Mouse (Mus musculus) lung, postnatal 0 days (tissue): ENCODE data around the gene Kpna3. TPM values are rescaled to one million over a fixed set of nuclear protein-coding genes. Genes with fewer than 3 reads are reported as not detected.

Experiments used
- ATAC-seq: fragments of 200-750 bp; cut with Nextera tagmentation; 2 replicates; pipeline ENCODE4 v1.8.0; 2017; ENCODE audit warnings: moderate library complexity
- DNase-seq: peaks from one replicate; pipeline ENCODE4 v3.0.0-alpha.2; 2016; ENCODE audit warnings: low spot score
- H3K27ac ChIP-seq: fragments of 300-500 bp; sonication (generic); 2 replicates; pipeline ENCODE4 v1.5.1; 2014; ENCODE audit warnings: antibody characterized with exemption, mild to moderate bottlenecking, low read length, mixed read lengths
- H3K27me3 ChIP-seq: fragments of 300-500 bp; sonication (generic); replicated peaks from 2 replicates; pipeline ENCODE4 v1.6.1; 2014; ENCODE audit warnings: low read length, mixed read lengths; ENCODE audit not compliant: insufficient read depth
- H3K36me3 ChIP-seq: fragments of 300-500 bp; sonication (generic); 2 replicates; pipeline ENCODE4 v1.6.1; 2014; ENCODE audit warnings: low read length, mixed read lengths; ENCODE audit not compliant: insufficient read depth
- H3K4me1 ChIP-seq: fragments of 300-500 bp; sonication (generic); 2 replicates; pipeline ENCODE4 v1.6.1; 2014; ENCODE audit warnings: antibody characterized with exemption, low read depth, low read length, mixed read lengths; ENCODE audit not compliant: insufficient read depth
- H3K4me2 ChIP-seq: fragments of 300-500 bp; sonication (generic); replicated peaks from 2 replicates; pipeline ENCODE4 v1.6.1; 2014; ENCODE audit warnings: low read depth, mild to moderate bottlenecking, low read length, moderate library complexity, mixed read lengths
- H3K4me3 ChIP-seq: fragments of 300-500 bp; sonication (generic); 2 replicates; pipeline ENCODE4 v1.5.1; 2014; ENCODE audit warnings: low read depth, low read length
- H3K9ac ChIP-seq: fragments of 300-500 bp; sonication (generic); replicated peaks from 2 replicates; pipeline ENCODE4 v1.6.1; 2014; ENCODE audit warnings: low read depth, mild to moderate bottlenecking
- H3K9me3 ChIP-seq: fragments of 300-500 bp; sonication (generic); 2 replicates; pipeline ENCODE4 v1.6.1; 2016; ENCODE audit warnings: low read length, mixed read lengths
- CTCF ChIP-seq: IDR thresholded peaks from 2 replicates; pipeline ENCODE4 v1.5.1; 2016; ENCODE audit warnings: antibody characterized with exemption, mild to moderate bottlenecking
- EP300 ChIP-seq: IDR thresholded peaks from 2 replicates; pipeline ENCODE4 v1.6.1; 2016; ENCODE audit warnings: antibody characterized with exemption, mild to moderate bottlenecking, control low read depth
- WGBS: fragments of 180-500 bp; shearing (Covaris S2); extraction: QIAGEN DNeasy Blood & Tissue Kit; methylation state at CpG from one replicate; pipeline ENCODE4 v1.1.7; 2014; 5-methylcytosine and 5-hydroxymethylcytosine counted together
- polyA plus RNA-seq: library from polyadenylated mRNA; unstranded; fragments of >200 nt; fragmentation: Nextera tagmentation; extraction: Ambion mirVana; gene quantifications from 2 replicates; pipeline ENCODE4 v1.2.1, GENCODE M21; 2015

Kpna3 gene
- polyA plus RNA-seq, 1 experiment from 2014 or later, result 14.8 TPM

- H3K9me3 ChIP-seq, result no peaks in the 10 kb centered on the region
- H3K9ac ChIP-seq, result no peak overlapping the region
- DNase-seq, result no peak
- H3K27ac ChIP-seq, result no peak overlapping the region
- TF ChIP-seq CTCF (no peak), EP300 (no peak)
- H3K4me2 ChIP-seq, result no peak overlapping the region
- no peaks in the 10 kb centered on the region for H3K27me3 ChIP-seq
- ATAC-seq, result no peak
- H3K4me3 ChIP-seq, result no peak overlapping the region
- H3K36me3 ChIP-seq, result peaks cover 4% of the 10 kb centered on the region; the same call in 1 of the 2 replicates
- 82% methylated on average over 3 of the region's 3 CpGs for WGBS
- H3K4me1 ChIP-seq, result no peaks in the 10 kb centered on the region; the same call in 1 of the 2 replicates
These were observed 75.0 kb downstream of the Kpna3 start for GRCm38 (mm10) chr14:61364656-61365055.

GRCm38 (mm10) chr14:61363734-61364133 is 75.9 kb downstream of the Kpna3 start:
- Histone ChIP-seq H3K9me3 (no peaks in the 10 kb centered on the region), H3K4me1 (no peaks in the 10 kb centered on the region; the same call in 1 of the 2 replicates), H3K27ac (no peak overlapping the region), H3K9ac (no peak overlapping the region), H3K27me3 (no peaks in the 10 kb centered on the region), H3K36me3 (peaks cover 4% of the 10 kb centered on the region; the same call in 1 of the 2 replicates), H3K4me3 (no peak overlapping the region), H3K4me2 (no peak overlapping the region)
- DNase-seq (no peak), ATAC-seq (no peak)
- WGBS, result 88% methylated on average over 2 of the region's 2 CpGs
- TF ChIP-seq EP300 (no peak), CTCF (no peak)

- WGBS, result 91% methylated on average over 2 of the region's 2 CpGs
- DNase-seq, result no peak
These were observed 77.4 kb downstream of the Kpna3 start for GRCm38 (mm10) chr14:61362268-61362667.

DNA sequence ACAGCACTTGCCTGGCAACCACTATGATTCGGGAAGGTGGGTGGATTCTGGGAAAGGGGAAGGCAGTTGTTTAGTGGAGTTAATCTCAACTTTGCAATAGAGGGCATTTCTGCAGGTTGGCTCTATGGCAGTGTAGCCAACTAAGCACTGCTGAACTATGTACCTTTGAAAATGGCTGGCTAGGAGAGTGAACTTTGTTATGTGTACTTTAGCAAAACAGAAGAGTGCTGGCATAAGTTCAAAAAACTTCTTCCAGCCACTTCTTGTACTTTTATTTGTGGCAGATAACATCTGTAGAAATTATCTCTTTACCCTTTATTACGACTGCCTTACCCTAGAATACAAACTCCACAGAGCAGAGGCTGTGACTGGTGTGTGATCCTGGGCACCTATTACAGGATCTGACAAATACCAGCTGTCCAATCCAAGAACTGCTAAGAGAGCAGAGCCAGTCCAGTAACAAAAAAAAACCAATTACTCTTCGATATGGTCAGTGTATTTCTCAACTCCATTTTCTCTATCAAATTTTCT is 78.6 kb downstream of the Kpna3 start:
- Histone ChIP-seq H3K9ac (no peak overlapping the region), H3K27ac (no peak overlapping the region), H3K36me3 (no peaks in the 10 kb centered on the region), H3K27me3 (no peaks in the 10 kb centered on the region), H3K4me1 (no peaks in the 10 kb centered on the region; the same call in 1 of the 2 replicates), H3K9me3 (no peaks in the 10 kb centered on the region), H3K4me3 (0 out of 2 replicates have a peak overlapping the region, but pooled peaks have one; percentile 55), H3K4me2 (peak overlapping the region; percentile 68; the same call in 1 of the 2 replicates)
- ATAC-seq (no peak), DNase-seq (no peak)
- WGBS, result 40% methylated on average over 3 of the region's 3 CpGs
- TF ChIP-seq EP300 (no peak), CTCF (no peak)

More at GRCm38 (mm10) chr14:61362268-61362667, 77.4 kb downstream of the Kpna3 start:
- no peak for TF ChIP-seq CTCF
- no peak for TF ChIP-seq EP300
- H3K4me3 ChIP-seq, result no peak overlapping the region
- no peak for ATAC-seq
- no peaks in the 10 kb centered on the region for H3K9me3 ChIP-seq
- no peak overlapping the region for H3K9ac ChIP-seq
- H3K36me3 ChIP-seq, result peaks cover 2% of the 10 kb centered on the region; the same call in 1 of the 2 replicates
- H3K27ac ChIP-seq, result no peak overlapping the region
- no peaks in the 10 kb centered on the region for H3K27me3 ChIP-seq
- no peaks in the 10 kb centered on the region; the same call in 1 of the 2 replicates for H3K4me1 ChIP-seq
- no peak overlapping the region for H3K4me2 ChIP-seq

DNA sequence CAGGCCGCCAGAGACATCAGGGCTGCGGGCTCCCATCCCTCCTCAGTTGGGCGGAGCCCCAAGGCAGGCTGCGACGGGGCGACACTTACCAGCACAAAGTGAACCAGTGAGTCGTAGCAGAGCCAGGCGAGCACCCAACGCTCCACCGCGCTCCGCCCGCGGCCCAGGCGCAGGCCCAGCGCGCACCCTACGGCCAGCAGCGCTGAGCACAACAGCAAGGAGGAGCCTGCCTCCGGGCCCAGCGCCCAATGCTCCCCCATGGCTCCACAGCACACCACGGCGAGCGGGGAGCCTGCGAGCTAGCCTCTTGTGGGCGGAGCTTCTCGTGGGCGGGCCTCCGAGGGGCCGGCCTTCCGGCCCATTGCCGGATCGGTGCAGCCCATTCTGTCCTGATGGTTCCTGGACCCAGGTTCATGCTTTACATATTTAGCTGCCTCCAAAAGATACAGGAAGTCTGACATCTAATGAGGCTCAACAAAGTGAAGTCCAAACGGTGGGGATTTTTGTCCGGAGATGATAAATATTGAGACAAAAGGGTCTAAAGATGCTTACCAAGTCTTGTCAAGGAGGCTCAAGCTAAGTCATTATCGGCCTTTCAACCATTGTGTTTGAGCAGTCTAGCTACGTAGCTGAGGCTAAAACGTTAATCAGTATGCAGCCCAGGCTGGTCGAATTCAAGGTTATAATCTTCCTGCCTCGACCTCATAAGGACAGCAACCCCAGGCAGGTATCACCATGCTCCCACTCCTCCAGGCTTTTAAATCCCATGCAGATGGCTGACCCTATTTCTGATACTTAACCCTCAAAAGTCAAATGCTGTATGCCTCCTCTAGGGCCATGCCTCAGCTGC is 79.3 kb downstream of the Kpna3 start, which contains the start of gene Ebpl:
Ebpl (minus strand) TSS at position 309 of the 850 bp plus-strand sequence.
- peak; percentile 97 for ATAC-seq
- Histone ChIP-seq H3K36me3 (no peaks in the 10 kb centered on the region), H3K27ac (peak within 1 kb of the TSS; percentile 38; the same call in 1 of the 2 replicates), H3K4me3 (peak within 1 kb of the TSS; percentile 55), H3K4me1 (no peaks in the 10 kb centered on the region; the same call in 1 of the 2 replicates), H3K9ac (peak within 1 kb of the TSS; percentile 58), H3K9me3 (no peaks in the 10 kb centered on the region), H3K27me3 (no peaks in the 10 kb centered on the region), H3K4me2 (peak within 1 kb of the TSS; percentile 68)
- WGBS, result 1% methylated on average over 40 of the region's 40 CpGs
- TF ChIP-seq EP300 (no peak), CTCF (peak; percentile 35)
- DNase-seq, result peak; percentile 91
